Mouse (Mus musculus): Measurements from ENCODE around the gene Tspan8.
"Not testable (repeated sequence)": the region's sequence is repeated elsewhere in the genome, so short reads cannot be mapped to it uniquely, and the experiment has no call there.

Gene Tspan8
- long read RNA-seq, experiment 1 = 0 reads
- long read RNA-seq, experiment 2, partial matches to known transcripts = 0 of 7 reads
- long read RNA-seq, experiment 2, other reads (novel, unspliced or antisense) = 2 of 7 reads

DNA sequence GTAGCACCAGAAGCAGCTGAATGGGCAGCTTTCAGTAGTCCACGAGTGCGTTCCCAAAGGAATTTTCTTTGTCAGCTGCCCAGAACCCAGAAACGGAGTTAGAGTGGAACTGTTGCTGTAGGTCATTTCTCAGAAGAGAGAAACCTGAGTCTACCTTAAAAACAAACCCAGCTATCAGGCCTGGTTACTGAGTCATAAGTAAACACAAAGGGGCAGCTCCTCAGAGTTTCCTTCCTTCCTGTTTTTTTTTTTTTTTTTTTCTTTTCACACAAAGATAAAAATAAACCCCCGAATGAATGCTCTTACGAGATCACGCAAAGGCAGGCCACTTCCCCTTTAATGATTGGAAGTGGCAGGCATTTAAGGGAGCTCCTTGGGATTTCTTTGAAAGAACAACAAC lies at the start of gene Tspan8:
Gene Tspan8 (plus strand): TSS at position 322 of the 400 bp plus-strand sequence.
- intact Hi-C loops (cut with DNase I) = no loop called here

- intact Hi-C loops (cut with DNase I) = no loop called here
Observed at GRCm38 (mm10) chr10:115770032-115770431, 46.6 kb upstream of the Tspan8 start.

- intact Hi-C loops (cut with DNase I) = no loop called here
Observed at GRCm38 (mm10) chr10:115774451-115774850, 42.2 kb upstream of the Tspan8 start.

DNA sequence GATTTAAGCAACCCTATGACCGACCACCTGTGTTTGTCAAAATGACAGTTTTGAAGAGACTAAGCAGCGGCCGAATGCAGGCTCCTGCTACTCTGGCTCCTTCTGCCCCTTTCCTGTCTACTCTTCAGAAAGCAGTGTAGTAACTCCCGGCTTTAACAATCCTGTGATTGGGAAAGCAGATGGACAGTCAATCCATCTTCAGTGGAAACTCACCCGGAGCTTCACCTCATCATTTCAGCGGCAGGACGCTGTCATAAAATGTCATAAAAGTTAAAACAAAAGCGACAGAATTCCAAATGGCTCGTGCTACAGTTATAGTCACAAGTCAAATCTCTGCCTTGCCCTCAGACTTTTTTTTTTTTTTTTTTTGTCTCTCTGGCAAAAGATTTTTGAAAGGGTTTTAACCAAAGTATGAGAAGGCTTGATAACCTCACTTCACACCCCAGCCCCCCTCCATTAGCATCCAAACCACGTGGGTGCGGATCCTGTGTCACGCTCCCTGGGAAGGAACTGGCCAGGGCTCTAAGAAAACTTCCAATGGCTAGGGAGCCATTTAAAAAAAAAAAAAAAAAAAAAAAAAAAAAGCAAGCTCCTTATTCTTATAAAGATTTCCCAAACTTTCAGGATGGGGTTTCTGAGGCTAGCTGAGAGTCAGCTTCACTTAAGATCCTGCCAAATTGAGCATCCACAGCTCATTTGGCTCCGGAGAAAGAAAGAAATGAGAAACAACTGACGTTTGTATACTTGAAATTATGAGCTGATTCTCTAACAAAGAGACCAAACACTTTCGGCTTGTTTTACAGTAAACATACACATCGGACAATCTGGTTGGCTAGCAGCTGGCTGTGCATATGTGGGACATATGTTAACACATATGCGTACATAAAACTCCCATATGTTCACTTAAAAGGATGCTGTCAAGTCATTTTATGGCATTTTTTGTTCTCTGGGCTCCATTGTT lies 40.4 kb upstream of the Tspan8 start:
- intact Hi-C loops (cut with DNase I) = no loop called here

DNA sequence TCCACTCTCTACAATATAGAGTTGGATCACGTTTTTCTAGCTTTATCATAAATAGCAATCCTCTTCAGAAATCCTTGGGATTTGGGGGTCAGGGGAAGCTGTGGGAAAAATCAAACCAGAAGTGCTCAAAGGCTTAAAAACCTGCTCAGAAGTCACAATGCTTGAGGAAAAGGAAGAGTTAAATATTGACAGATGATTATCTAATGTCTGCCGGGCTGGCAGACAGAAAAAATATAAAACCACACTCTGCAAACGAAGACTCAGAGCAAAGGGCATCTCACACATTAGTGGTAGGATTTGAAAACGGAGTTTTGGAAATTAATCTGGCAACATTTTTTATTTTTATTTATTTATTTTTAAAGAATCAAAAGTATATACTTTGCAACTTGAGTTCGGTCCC lies 39.3 kb upstream of the Tspan8 start:
- intact Hi-C loops (cut with DNase I) = no loop called here

- intact Hi-C loops (cut with DNase I) = no loop called here
Observed at GRCm38 (mm10) chr10:115778624-115779023, 38.0 kb upstream of the Tspan8 start.

GRCm38 (mm10) chr10:115780239-115781016 lies 36.2 kb upstream of the Tspan8 start:
- intact Hi-C loops (cut with DNase I) = no loop called here

- intact Hi-C loops (cut with DNase I) = no loop called here
Observed at GRCm38 (mm10) chr10:115783232-115783631, 33.4 kb upstream of the Tspan8 start.

DNA sequence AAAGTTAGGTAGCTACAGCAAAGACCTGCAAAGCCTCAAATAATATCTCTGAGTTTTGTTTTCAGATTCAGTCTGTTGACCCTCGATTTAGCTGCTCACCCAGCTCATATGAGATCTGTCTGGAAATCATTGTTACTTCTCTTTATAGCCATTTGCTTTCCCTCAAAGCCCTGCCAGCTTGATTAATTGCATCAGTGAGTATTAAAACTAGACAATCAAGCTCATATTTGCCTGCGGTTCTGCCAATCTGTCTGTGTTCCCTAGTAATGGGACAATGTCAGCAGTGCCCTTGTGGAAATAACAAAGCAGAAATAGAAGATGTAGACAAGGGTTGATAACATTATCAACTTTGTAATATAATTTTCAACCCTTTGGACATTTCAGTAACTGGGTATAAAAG lies 25.8 kb upstream of the Tspan8 start:
- intact Hi-C loops (cut with DNase I) = no loop called here

- intact Hi-C loops (cut with DNase I) = no loop called here
Observed at GRCm38 (mm10) chr10:115796072-115796788, 20.4 kb upstream of the Tspan8 start.

DNA sequence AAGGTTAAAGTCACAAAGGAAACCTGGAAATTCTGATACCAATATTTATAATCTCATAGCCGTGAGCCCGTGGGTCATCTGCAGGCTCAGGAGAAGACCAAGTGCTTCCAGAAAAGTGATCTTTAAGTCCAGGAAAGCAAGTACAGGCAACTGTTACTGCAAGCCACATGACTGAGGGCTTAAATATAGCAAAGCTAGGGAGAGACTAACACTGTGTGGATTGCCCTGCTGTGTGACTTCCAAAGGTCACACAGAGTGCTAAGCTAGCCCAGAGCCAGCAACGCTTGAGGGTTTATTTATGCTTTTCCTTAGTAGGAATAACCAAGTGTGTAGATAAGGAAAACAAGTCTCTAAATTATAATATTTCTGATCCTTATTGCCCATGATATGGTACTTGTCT lies 15.2 kb upstream of the Tspan8 start:
- intact Hi-C loops (cut with DNase I) = no loop called here

DNA sequence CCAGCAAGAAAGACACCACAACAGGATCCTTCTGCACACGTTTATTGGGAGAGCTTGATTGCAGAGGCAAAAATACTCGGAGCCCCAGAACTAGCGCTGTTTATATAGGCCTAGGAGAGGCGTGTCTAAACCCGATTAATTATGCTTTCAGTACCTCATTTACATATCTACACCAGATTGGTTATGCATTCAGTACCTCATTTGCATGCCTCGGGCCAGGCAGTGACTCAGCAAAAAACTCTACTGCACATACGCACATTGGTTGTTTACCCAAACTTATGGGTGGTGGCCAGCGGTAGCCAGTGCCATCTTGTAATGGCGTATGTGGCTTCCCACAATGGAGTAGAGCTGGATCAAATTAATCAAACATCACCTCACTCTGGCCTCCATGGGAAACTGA lies 13.6 kb upstream of the Tspan8 start:
- intact Hi-C loops (cut with DNase I) = not testable (repeated sequence)

GRCm38 (mm10) chr10:115803765-115804164 lies 12.9 kb upstream of the Tspan8 start:
- intact Hi-C loops (cut with DNase I) = no loop called here

DNA sequence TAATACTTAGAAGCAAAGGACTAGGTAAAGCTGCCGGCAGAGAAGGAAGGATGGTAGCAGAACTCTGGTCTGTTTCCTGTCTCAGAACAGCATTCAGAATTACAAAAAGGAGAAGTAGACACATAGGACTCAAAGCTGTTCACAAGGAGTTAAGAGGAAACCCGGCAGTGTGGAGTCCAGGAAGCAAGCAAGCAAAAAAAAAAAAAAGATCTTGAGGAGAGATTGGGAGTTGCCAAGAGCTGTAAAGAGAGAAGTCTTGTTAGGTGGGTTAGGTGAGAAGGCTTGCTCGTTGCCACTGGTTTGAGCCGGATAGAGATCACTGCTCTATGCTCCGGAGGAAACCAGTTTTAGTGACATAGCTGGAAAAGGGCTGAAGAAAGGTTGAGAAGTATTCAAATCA lies 10.6 kb upstream of the Tspan8 start:
- intact Hi-C loops (cut with DNase I) = no loop called here

DNA sequence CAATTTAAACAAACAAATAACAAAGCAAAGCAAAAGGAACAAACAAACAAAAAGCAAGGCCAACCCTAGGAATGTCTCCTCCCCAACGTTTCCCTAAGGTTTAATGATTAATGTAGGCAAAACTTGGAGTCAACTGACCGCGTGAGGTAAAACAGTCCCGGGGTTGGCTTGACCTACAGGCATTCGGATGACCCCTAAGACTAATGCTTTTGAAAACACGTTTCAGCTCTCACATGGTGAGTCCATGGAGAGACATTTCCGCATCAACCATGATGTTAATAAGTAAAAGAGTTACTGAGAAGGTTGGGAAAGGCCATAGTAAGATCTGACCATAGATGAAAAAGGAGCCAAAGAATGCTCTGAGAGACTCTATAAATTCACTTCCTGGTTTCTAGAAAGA lies 7.5 kb upstream of the Tspan8 start:
- intact Hi-C loops (cut with DNase I) = no loop called here

DNA sequence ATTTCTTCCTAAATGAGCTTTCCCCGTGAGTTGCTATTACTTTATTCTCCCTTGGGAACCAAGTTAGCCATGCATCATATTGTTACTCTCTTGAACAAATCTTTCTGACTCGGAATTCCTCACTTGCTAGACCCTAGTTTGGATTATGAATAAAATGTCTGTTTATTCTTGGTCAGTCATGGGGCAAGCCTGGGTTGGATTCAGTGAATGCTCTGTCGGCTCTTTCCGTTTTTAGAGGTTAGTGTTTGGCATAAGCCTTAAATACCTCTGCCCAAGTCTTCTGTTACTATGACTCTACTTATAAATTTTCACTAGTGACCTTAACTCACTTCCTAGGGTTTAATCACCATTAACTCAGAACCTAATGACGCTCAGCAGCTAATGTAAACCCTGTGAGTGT lies 5.1 kb upstream of the Tspan8 start:
- intact Hi-C loops (cut with DNase I) = no loop called here

DNA sequence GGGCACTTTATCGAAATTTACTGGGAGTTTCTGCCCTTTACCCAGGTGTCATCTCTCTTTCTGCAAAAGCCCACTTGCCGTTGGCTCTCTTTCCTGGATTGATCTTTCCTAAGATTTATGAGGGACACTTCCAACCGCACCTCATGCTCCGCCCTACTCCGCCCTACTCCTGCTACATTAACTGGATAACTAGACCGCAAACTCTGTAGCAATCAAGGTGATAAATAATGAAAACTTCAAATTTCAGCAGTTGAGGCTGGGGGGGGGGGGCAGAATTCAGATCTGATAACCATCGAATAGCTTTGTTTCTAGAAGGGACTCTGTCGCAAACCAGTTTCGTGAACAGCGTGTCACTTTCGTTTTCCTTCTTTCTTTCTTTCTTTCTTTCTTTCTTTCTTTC lies 1.8 kb upstream of the Tspan8 start:
- intact Hi-C loops (cut with DNase I) = no loop called here

- intact Hi-C loops (cut with DNase I) = no loop called here
Observed at GRCm38 (mm10) chr10:115817056-115817724, 558 bp downstream of the Tspan8 start.

GRCm38 (mm10) chr10:115825289-115825688 lies 8.7 kb downstream of the Tspan8 start:
- intact Hi-C loops (cut with DNase I) = no loop called here

- intact Hi-C loops (cut with DNase I) = no loop called here
Observed at GRCm38 (mm10) chr10:115828872-115829271, 12.2 kb downstream of the Tspan8 start.

DNA sequence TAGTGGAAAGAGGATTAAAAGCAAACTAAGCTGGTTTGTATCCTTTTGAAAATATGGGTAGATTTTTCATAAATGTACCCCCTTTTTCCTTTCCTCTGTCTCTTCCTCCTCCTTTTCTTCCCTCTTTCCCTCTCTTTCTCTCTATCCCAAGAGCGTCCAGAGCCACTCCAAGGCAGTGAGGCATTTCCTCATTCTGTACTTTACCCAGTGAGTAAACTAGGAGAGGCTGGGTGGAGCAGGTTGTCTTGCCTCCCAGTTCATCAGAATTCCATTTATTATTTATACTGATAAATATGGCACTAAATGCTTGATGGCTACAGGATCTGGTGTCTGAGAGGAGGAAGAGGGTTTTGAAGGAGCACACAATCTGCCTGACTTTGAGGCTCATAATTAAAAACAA lies 13.1 kb downstream of the Tspan8 start:
- intact Hi-C loops (cut with DNase I) = no loop called here
